Mouse (Mus musculus) lung, postnatal 36 days (tissue): Measurements from ENCODE around the gene Swap70.

Experiments used
- DNase-seq: peaks from one replicate; pipeline ENCODE4 v3.0.0; 2022; ENCODE audit warnings: mixed read lengths

Gene Swap70

DNA sequence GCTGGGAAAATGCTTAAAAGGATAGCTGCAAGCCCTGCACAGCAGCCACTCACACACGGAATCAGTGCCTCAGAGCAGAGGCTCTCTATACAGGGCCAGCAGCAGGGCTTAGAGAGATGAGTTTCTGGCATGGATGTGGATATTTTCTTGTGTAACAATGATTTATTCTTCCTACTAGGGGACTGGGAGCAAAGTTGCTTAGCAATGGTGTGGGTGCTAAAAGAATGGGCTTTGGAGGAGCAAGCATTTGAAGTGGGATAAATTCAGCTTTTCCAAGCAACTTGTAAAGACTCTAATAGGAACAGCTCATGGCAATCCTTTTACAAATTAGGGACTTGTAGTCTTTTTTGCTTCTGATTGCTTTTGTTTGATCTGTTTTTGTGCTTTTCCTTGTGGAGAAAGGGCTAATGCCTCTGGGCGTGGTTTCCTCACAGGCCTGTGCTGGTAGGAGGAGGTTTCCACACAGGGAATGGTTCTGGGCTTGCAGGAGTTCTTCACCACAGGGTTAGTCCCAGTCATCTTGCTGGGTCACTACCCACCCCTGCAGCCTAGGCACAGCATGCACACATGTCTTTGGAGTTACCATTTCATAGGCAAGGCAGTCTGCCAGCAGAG is 16.4 kb downstream of the Swap70 start:
- peak; percentile 42 for DNase-seq

DNA sequence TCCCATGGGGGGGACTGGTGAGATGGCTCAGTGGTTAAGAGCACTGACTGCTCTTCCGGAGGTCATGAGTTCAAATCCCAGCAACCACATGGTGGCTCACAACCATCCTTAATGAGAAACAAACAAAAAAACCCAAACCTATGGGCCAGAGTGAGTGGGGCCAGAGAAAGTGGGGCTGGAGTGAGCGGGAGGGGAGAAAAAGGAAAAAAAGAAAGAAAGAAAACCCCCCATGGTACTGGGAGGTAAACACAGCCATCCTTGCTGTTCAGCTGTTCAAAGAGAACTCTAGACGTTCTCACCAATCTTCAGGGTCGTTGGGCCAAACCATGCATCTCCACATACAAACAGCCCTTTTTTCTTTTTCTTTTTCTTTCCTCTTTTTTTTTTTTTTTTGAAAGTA is 18.1 kb downstream of the Swap70 start:
- DNase-seq, result no peak

- peak; percentile 31 for DNase-seq
Measured at GRCm38 (mm10) chr7:110241472-110242289, 20.2 kb downstream of the Swap70 start.

DNA sequence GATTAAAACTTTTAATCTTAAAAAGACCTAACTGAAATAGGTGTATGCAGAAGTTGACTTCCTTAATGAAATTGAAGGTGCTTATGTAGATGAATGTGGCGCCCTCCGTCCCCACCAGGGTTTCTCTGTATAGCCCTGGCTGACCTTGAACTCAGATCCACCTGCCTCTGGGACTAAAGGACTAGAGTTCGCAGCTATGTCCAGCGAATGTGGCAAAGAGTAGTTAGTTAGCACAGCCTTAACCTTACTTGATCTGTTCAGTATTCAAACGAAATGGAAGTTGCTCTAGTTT is 20.7 kb downstream of the Swap70 start:
- DNase-seq, result no peak

DNA sequence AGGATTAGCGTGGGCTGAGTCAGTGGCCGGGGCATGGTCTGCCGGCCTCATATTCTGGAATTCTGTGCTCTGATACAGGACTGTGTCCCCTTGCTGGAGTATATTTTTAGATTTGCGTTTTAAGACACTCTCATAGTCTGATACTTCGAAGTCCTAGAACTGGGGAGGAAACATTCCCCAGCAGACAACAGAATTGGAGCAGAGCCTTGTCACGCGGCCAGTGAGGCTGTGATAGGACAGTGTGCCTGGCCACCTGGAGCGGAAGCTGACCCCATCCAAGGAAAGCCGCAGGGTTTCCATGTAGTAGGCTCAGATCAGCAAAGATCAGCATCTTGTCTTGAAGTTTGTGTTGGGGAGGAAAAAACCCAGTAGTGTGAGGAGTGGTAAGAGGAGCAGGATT is 23.6 kb downstream of the Swap70 start:
- DNase-seq, result no peak

GRCm38 (mm10) chr7:110246526-110246925 is 25.0 kb downstream of the Swap70 start:
- no peak for DNase-seq

DNA sequence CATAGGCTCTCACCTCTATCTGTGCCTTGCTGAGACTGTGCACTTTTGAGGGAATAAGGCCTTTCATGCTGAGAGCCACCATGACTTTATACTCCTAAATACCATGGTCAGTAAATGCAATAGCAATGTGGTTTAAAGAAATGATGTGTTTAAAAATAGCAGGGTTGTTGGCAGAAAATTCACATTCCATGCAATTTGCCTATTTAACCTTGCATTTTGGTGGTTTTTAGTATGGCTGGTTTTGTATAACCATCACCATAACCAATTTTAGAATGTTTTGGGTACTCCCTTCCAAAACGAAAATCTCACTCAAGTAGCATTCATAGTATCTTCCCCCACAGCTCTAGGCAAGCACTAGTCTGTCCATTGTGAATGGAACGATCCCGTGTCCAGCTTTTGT is 26.3 kb downstream of the Swap70 start:
- no peak for DNase-seq

DNA sequence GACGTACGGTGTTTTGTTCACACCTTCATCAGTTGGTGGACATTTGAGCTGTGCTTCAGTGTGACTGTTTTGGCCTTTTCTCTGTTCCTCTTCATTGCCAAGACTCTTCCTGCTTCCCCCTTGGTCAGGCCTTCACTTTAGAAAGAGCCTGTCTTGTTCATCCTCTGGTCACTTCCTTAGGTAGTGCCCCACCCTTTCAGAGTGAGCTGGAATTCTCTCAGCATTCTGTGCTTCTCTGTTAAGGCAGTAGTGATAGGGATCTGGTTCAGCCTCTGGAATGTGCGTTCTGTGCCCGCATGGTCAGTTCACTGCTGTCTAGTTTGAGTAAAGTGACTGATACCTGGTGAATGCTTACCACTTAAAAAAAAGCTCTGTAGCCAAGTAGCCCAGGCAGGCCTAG is 27.2 kb downstream of the Swap70 start:
- no peak for DNase-seq

DNA sequence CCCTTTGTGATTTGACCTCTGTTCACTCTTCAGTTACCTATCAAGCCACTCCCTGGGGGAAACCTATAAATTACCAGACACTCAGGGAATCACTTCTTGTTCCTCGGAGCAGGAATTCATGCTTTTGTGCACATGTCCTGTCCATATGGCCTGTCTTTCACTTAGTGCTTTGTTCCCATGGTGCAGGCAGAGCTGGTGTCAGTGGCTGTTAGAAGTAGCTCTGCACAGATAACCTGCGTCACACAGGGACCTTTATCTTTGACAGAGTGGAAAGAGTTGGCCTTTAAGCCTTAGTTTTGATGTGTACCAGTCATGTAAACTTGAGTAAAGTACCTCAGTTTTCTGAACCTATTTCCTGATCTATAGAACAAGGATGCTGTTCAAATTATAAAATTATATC is 32.4 kb downstream of the Swap70 start:
- DNase-seq, result no peak

DNA sequence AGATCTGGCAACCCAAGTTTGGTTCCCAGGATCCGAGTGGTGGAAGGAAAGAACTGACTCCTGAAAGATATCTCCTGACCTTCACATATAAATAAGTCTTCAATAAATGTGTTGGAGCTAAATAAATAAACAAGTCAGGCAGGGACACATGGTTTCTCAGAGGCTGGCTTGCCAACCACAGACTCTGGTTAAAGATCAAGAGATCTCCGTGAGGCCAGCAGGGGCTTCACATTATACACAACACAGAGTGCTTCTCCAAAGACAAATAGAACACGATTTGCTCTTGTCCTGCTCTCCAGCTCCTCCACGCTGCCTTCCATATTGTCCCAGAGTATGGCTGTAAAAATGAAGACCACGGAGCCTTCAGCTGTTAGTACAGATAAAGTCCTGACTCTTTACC is 32.9 kb downstream of the Swap70 start:
- DNase-seq, result no peak

DNA sequence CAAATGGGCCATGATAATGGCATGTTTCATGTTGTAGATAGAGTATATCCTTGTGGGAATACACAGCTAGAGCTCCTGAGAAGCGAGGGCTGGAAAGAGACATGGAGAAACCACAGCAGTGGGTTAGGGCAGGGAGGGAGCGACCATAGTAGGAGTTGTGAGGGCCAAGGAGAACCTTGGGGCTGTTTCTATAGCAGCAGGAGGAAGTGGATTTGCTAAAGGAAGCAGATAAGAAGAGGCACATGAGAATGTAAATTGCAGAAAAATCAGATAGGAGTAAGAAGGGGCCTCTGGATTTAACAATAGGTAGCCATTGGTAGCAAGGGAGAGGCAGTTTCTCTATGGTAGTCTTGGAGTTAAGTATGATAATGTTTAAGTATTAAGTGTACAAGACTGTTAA is 35.5 kb downstream of the Swap70 start:
- no peak for DNase-seq

- DNase-seq, result no peak
Measured at GRCm38 (mm10) chr7:110258196-110258950, 36.9 kb downstream of the Swap70 start.

- peak; percentile 90 for DNase-seq
Measured at GRCm38 (mm10) chr7:110259966-110260711, 38.6 kb downstream of the Swap70 start.

DNA sequence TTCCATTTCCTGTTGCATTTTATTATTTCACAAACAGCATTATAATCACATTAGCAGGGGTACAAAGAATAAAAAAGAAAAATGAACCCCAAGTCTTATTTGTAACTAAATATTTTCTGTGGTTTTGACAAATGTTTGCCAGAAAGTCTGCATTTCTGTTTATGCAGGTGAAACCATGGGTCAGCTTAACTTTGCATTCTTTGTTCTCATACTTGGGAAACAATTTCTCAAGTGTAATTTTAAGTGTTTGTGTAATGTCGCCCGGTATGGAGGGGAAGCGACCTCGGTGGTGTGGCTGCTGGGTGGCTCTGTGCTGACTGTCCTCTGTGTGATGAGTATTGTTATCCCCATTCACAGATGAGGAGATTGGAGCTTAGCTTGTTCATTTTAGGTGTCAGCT is 40.3 kb downstream of the Swap70 start:
- no peak for DNase-seq

GRCm38 (mm10) chr7:110262661-110263060 is 41.1 kb downstream of the Swap70 start:
- peak; percentile 53 for DNase-seq

GRCm38 (mm10) chr7:110263474-110263873 is 42.0 kb downstream of the Swap70 start:
- no peak for DNase-seq

DNA sequence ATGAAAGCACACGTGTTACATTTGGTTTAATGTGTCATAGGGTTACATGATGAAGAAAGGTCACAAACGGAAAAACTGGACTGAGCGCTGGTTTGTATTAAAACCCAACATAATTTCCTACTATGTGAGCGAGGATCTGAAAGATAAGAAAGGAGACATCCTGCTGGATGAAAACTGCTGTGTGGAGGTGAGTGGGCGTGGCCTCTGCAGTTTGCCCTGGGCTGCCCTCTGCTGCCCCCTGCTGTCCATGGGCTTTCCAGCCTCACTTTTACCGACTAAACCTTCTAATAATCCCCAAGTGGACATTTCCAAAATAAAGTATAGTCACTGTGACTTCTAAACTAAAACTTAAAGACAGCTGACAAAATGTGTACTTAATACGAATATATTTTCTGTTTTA is 44.3 kb downstream of the Swap70 start:
- peak; percentile 96 for DNase-seq

GRCm38 (mm10) chr7:110267014-110267413 is 45.5 kb downstream of the Swap70 start:
- DNase-seq, result no peak

GRCm38 (mm10) chr7:110267994-110268393 is 46.5 kb downstream of the Swap70 start:
- DNase-seq, result no peak

DNA sequence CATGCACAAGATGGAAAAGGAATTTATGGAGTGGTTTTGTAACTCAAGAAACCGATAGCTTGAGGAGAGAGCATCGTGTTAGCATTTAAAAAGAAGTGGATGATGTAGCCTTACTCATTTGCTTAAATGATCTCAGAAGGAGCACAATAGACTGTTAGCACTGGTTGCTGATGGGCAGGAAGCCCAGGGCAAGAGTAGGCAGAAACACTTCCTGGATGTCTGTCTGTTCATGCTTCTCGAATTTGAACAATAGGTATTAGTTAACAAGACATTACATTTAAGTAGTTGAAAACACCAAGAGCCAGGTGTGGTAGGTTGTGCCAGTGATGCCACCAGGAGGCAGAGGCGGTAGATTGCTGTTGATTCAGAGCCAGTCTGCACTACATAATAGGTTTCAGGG is 47.0 kb downstream of the Swap70 start:
- no peak for DNase-seq

GRCm38 (mm10) chr7:110269777-110270176 is 48.3 kb downstream of the Swap70 start:
- DNase-seq, result no peak

- peak; percentile 59 for DNase-seq
Measured at GRCm38 (mm10) chr7:110270455-110270854, 48.9 kb downstream of the Swap70 start.

DNA sequence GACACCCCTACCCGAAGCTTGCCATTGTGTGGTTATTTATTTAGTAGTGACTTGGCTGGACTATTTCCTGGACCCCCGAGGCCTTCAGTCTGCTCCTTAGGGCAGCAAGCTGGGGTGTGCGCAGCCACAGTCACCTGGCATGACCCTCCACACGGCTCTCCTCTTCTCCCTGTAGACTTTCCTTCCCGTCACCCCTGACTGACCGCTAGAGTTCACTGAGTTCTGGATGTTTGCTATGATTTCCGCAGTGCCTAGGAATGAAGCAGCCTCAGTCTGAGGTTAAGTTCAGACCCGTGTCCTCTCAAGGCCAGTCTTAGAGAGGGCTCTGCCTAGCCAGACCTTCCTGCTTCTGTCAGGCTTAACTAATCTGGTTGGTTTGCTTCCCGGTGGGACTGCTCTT is 50.3 kb downstream of the Swap70 start:
- DNase-seq, result no peak
